Mouse (Mus musculus): Measurements from ENCODE around the gene Smpdl3b. TPM values are rescaled to one million over a fixed set of nuclear protein-coding genes. Genes with fewer than 3 reads are reported as not detected.

Gene Smpdl3b
- total RNA-seq (2012; rRNA removed) (0.20 and 0.69 TPM in 2 replicates), polyA plus RNA-seq (2012; ENCODE audit: insufficient read depth in 1 of 2, insufficient read length in 2 of 2, low read depth in 1 of 2, low replicate concordance in 2 of 2, missing spikeins in 1 of 2) (under 1 TPM in 1 of 2 experiments, not detected in 1; 0.28 TPM)

- peaks cover 17% of the 10 kb centered on the region in 2 experiments for H3K27me3 ChIP-seq (ENCODE audit: control insufficient read depth in 1 of 2, insufficient read depth in 2 of 2, low read length in 2 of 2)
- no peaks in the 10 kb centered on the region for H3K79me2 ChIP-seq (ENCODE audit: control insufficient read depth, insufficient read depth, low read length, poor library complexity)
- peak within 1 kb of the TSS; percentile 63 for H3K9ac ChIP-seq (ENCODE audit: control insufficient read depth, low read depth, low read length, poor library complexity, severe bottlenecking)
- H3K4me1 ChIP-seq (ENCODE audit: control insufficient read depth in 1 of 2, insufficient read depth in 2 of 2, low read length in 2 of 2), result peaks cover 0 to 7% of the 10 kb centered on the region in 2 experiments; a peak in 3 of 4 replicates
- peak within 1 kb of the TSS; percentile 73 to 78 for H3K4me3 ChIP-seq (ENCODE audit: control insufficient read depth in 1 of 2, insufficient read depth in 1 of 2, low read depth in 2 of 2, low read length in 2 of 2)
- H3K27ac ChIP-seq (ENCODE audit: control insufficient read depth, low read depth, low read length), result no peak within 1 kb of the TSS
- no peaks in the 10 kb centered on the region for H3K9me3 ChIP-seq (replicated peaks; ENCODE audit: insufficient read depth, low read length)
- peak; percentile 58 for DNase-seq (ENCODE audit: low read depth, low spot score)
- no peak for TF ChIP-seq MYB (IDR thresholded peaks at IDR 0.05; ENCODE audit: low read depth, low read length)
- no peak for TF ChIP-seq MAFK (IDR thresholded peaks at IDR 0.05; ENCODE audit: borderline replicate concordance, low read depth, low read length)
- no peak for TF ChIP-seq ETS1 (IDR thresholded peaks at IDR 0.05; ENCODE audit: low read depth, low read length)
- TF ChIP-seq CTCF (IDR thresholded peaks at IDR 0.05 in 2 of 3, conservative IDR thresholded peaks at IDR 0.05 in 1 of 3; ENCODE audit: control insufficient read depth in 1 of 3, insufficient read depth in 1 of 3, low read depth in 2 of 3, low read length in 3 of 3, poor library complexity in 1 of 3, severe bottlenecking in 1 of 3), result peak; percentile 17 to 20 (median 19); a peak in 3 of 6 replicates
- TF ChIP-seq GABPA (IDR thresholded peaks at IDR 0.05; ENCODE audit: low read depth, low read length), result no peak
- TF ChIP-seq ZMIZ1 (IDR thresholded peaks at IDR 0.05; ENCODE audit: low read depth, low read length), result no peak
- TF ChIP-seq TCF12 (IDR thresholded peaks at IDR 0.05; ENCODE audit: low read depth, low read length), result no peak
- TF ChIP-seq USF1 (IDR thresholded peaks at IDR 0.05; ENCODE audit: low read depth, low read length), result no peak
- no peak for TF ChIP-seq MEF2A (IDR thresholded peaks at IDR 0.05; ENCODE audit: extremely low read depth, insufficient replicate concordance, low read depth, low read length, poor library complexity, severe bottlenecking)
- no peak for TF ChIP-seq NRF1 (IDR thresholded peaks at IDR 0.05; ENCODE audit: insufficient read depth, low read depth, low read length, poor library complexity, severe bottlenecking)
- no peak for TF ChIP-seq KAT2A (conservative IDR thresholded peaks at IDR 0.05; ENCODE audit: low read depth, low read length)
- TF ChIP-seq SMC3 (IDR thresholded peaks at IDR 0.05; ENCODE audit: low read depth, low read length), result 0 out of 2 replicates have a peak, but pooled peaks have one; percentile 12
- no peak for TF ChIP-seq POLR2AphosphoS5 (IDR thresholded peaks at IDR 0.05; ENCODE audit: borderline replicate concordance, low read depth, low read length)
- no peaks in the 10 kb centered on the region; a peak in 1 of 4 replicates for H3K36me3 ChIP-seq (ENCODE audit: control insufficient read depth in 1 of 2, insufficient read depth in 2 of 2, low read length in 2 of 2)
Measured at GRCm38 (mm10) chr4:132756974-132757373, at the start of gene Smpdl3b. Gene Smpdl3b (minus strand): TSS chr4:132757252.

DNA sequence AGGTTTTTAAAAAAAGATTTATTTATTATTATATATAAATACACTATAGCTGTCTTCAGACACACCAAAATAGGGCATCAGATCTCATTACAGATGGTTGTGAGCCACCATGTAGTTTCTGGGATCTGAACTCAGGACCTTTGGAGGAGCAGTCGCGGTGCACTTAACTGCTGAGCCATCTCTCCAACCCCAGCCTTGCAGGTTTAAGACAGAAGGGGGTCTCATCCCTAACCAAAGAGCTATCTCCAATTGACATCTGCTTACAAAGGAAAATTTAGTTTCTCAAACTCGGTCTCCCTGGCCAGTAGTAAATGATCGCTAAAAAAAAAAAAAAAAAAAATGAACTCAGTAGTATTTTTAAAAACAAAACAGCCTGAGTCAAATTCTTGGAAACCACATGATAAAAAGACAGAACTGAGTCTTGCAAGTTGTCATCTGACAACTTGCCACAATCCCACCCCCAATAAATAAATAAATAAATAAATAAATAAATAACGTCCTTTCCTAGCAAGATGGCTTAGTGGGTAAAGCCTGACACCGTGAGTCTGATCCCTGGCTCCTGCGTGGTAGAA is 49.7 kb upstream of the Smpdl3b start:
- TF ChIP-seq SMC3 (IDR thresholded peaks at IDR 0.05; ENCODE audit: low read depth, low read length) (no peak), UBTF (IDR thresholded peaks at IDR 0.05; ENCODE audit: borderline replicate concordance, insufficient read depth, low read depth, low read length) (no peak), GABPA (IDR thresholded peaks at IDR 0.05; ENCODE audit: low read depth, low read length) (no peak), RAD21 (IDR thresholded peaks at IDR 0.05; ENCODE audit: low read depth, low read length) (no peak), TBP (IDR thresholded peaks at IDR 0.05; ENCODE audit: low read depth, low read length) (peak; percentile 96), POLR2AphosphoS2 (IDR thresholded peaks at IDR 0.05; ENCODE audit: low read length) (no peak), HCFC1 (IDR thresholded peaks at IDR 0.05; ENCODE audit: low read depth, low read length) (0 out of 2 replicates have a peak, but pooled peaks have one; percentile 18), KAT2A (conservative IDR thresholded peaks at IDR 0.05; ENCODE audit: low read depth, low read length) (no peak), GATA1 (IDR thresholded peaks at IDR 0.05; ENCODE audit: low read depth, low read length) (peak; percentile 21; the same call in 1 of the 2 replicates), ETS1 (IDR thresholded peaks at IDR 0.05; ENCODE audit: low read depth, low read length) (peak; percentile 57; the same call in 1 of the 2 replicates), MAFK (IDR thresholded peaks at IDR 0.05; ENCODE audit: borderline replicate concordance, low read depth, low read length) (0 out of 2 replicates have a peak, but pooled peaks have one; percentile 13), ZNF384 (IDR thresholded peaks at IDR 0.05; ENCODE audit: low read depth, low read length) (peak; percentile 89), E2F4 (IDR thresholded peaks at IDR 0.05; ENCODE audit: borderline replicate concordance, low read depth, low read length) (no peak)
- Histone ChIP-seq H3K36me3 (ENCODE audit: control insufficient read depth in 1 of 2, insufficient read depth in 2 of 2, low read length in 2 of 2) (peaks cover 0 to 35% of the 10 kb centered on the region in 2 experiments; a peak in 2 of 4 replicates), H3K4me1 (ENCODE audit: control insufficient read depth in 1 of 2, insufficient read depth in 2 of 2, low read length in 2 of 2) (peaks cover 19 to 30% of the 10 kb centered on the region in 2 experiments), H3K9ac (ENCODE audit: control insufficient read depth, low read depth, low read length, poor library complexity, severe bottlenecking) (peak overlapping the region; percentile 21; the same call in 1 of the 2 replicates), H3K27me3 (ENCODE audit: control insufficient read depth in 1 of 2, insufficient read depth in 2 of 2, low read length in 2 of 2) (no peaks in the 10 kb centered on the region), H3K4me3 (ENCODE audit: control insufficient read depth in 1 of 2, insufficient read depth in 1 of 2, low read depth in 2 of 2, low read length in 2 of 2) (peak overlapping the region; percentile 56 to 64; a peak in 3 of 4 replicates), H3K79me2 (ENCODE audit: control insufficient read depth, insufficient read depth, low read length, poor library complexity) (no peaks in the 10 kb centered on the region; the same call in 1 of the 2 replicates), H3K9me3 (replicated peaks; ENCODE audit: insufficient read depth, low read length) (no peaks in the 10 kb centered on the region), H3K27ac (ENCODE audit: control insufficient read depth, low read depth, low read length) (peak overlapping the region; percentile 28; the same call in 1 of the 2 replicates)
- peak; percentile 58 for DNase-seq (ENCODE audit: low read depth, low spot score)

Data from MEL (cell line).